Mouse (Mus musculus) small intestine, adult 2 months (tissue): ENCODE results near the gene Hoxc4.

ENCODE experiments used
- CTCF ChIP-seq: fragments of 200-500 bp; IDR thresholded peaks from 2 replicates; pipeline ENCODE4 v1.5.1; 2012; ENCODE audit warnings: low read depth, mild to moderate bottlenecking, control low read depth, inconsistent platforms, low read length, moderate library complexity, mixed read lengths; ENCODE audit not compliant: insufficient replicate concordance, insufficient read length; ENCODE audit errors: extremely low read depth
- POLR2A ChIP-seq: fragments of 200-500 bp; IDR thresholded peaks from 2 replicates; pipeline ENCODE4 v1.6.1; 2012; ENCODE audit warnings: low read depth, mild to moderate bottlenecking, control low read depth, inconsistent platforms, low read length, moderate library complexity

GRCm38 (mm10) chr15:102980912-102981311, 37.8 kb upstream of the Hoxc4 start:
- TF ChIP-seq POLR2A (no peak), CTCF (no peak)
